Mouse (Mus musculus): ENCODE measurements around the gene Pim3.

- no peak for TF ChIP-seq EP300 (optimal IDR thresholded peaks at IDR 0.05)
- peak; percentile 56 for TF ChIP-seq CTCF (IDR thresholded peaks at IDR 0.05; ENCODE audit: low read depth)
These were observed 41.1 kb downstream of the Pim3 start for GRCm38 (mm10) chr15:88903086-88903485.

Data from stomach, postnatal 0 days (tissue).